ENCODE assay signal across 9 mouse cellular contexts in the genomic region with DNA sequence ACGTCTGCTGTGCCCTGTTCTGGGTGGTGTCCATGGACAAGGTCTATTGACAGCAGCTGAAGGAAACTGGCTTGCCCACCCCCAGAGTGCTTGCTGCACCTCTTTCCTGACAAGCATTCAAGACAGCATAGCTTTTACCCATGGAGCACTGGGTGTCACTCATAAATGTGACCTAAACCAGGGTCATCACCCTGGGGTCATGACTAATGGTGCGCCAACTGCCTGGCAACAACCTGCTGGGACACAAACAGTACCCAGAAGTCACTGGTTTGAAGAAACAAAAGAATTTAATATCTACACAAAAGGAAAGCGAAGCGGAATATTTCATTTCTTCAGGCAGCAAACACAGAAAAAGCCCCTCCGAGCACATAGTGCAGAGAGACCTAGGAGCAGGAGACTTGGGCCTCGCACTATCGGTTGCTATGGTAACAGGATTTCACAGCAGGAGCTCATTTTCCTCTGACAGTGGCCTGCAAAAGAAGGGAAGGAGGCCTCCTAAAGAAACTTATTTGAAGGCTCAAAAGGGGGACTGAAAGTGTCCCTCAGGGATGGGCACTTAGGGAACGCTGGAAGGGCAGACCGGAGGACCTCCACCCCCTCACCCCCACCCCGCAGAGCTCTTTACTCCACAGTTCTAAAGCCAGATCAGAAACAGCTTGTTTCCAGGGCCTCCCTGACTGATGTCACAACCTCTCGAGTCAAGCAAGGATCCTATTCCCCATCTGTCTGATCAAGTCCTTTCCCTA. TPM values are rescaled to one million over a fixed set of nuclear protein-coding genes. Genes with fewer than 3 reads are reported as not detected.
DNase-seq lines count a peak whose midpoint lies in the region; ATAC-seq and TF ChIP-seq lines count a peak whose summit lies in the region.
"Had no signal": no experiment of that assay in that cellular context is flagged by ENCODE, and none has a peak within 500 bp of the region (broad histone marks: within the 10 kb centered on the region; RNA-seq: fewer than 3 reads in every experiment).

No protein-coding gene starts in this region.

- no peak for TF ChIP-seq CTCF in lung, embryonic 14.5 days (IDR thresholded peaks at IDR 0.05; ENCODE audit: low read depth)

- H3K9ac ChIP-seq in lung, embryonic 14.5 days: no peak overlapping the region
- H3K9ac ChIP-seq in embryonic facial prominence, embryonic 12.5 days: no peak overlapping the region
- no peak overlapping the region for H3K9ac ChIP-seq in hindbrain, embryonic 16.5 days (ENCODE audit: low read depth, low read length)
- H3K9ac ChIP-seq in neural tube, embryonic 14.5 days (replicated peaks; ENCODE audit: low read depth, low read length): no peak overlapping the region
- H3K9ac ChIP-seq: liver, embryonic 15.5 days had no signal

- peaks cover 14% of the 10 kb centered on the region for H3K27me3 ChIP-seq in lung, embryonic 14.5 days (ENCODE audit: insufficient read depth, low read length)
- peaks cover 22% of the 10 kb centered on the region for H3K27me3 ChIP-seq in embryonic facial prominence, embryonic 12.5 days
- H3K27me3 ChIP-seq in hindbrain, embryonic 16.5 days (replicated peaks; ENCODE audit: control insufficient read depth, insufficient read depth, low read length): peaks cover 3% of the 10 kb centered on the region; the same call in 1 of the 2 replicates
- peaks cover 2% of the 10 kb centered on the region; the same call in 1 of the 2 replicates for H3K27me3 ChIP-seq in neural tube, embryonic 14.5 days (ENCODE audit: control insufficient read depth, insufficient read depth, low read length)

- H3K4me1 ChIP-seq in lung, embryonic 14.5 days (ENCODE audit: insufficient read depth): no peaks in the 10 kb centered on the region
- peaks cover 37% of the 10 kb centered on the region for H3K4me1 ChIP-seq in embryonic facial prominence, embryonic 12.5 days
- H3K4me1 ChIP-seq in hindbrain, embryonic 16.5 days (ENCODE audit: control insufficient read depth, insufficient read depth, low read depth, low read length): peaks cover 27% of the 10 kb centered on the region
- H3K4me1 ChIP-seq in neural tube, embryonic 14.5 days (ENCODE audit: control insufficient read depth, insufficient read depth, low read length): peaks cover 24% of the 10 kb centered on the region

- no peak overlapping the region for H3K4me2 ChIP-seq in lung, embryonic 14.5 days
- peak overlapping the region; percentile 17 for H3K4me2 ChIP-seq in embryonic facial prominence, embryonic 12.5 days (replicated peaks)
- no peak overlapping the region for H3K4me2 ChIP-seq in hindbrain, embryonic 16.5 days (ENCODE audit: low read length)
- 0 out of 2 replicates have a peak overlapping the region, but pooled peaks have one; percentile 3 for H3K4me2 ChIP-seq in neural tube, embryonic 14.5 days (ENCODE audit: low read depth, low read length)
- H3K4me2 ChIP-seq: liver, embryonic 15.5 days had no signal

- no peaks in the 10 kb centered on the region for H3K9me3 ChIP-seq in lung, embryonic 14.5 days (ENCODE audit: low read depth, low read length)
- no peaks in the 10 kb centered on the region for H3K9me3 ChIP-seq in embryonic facial prominence, embryonic 12.5 days
- H3K9me3 ChIP-seq in hindbrain, embryonic 16.5 days (ENCODE audit: control insufficient read depth, low read length): no peaks in the 10 kb centered on the region
- H3K9me3 ChIP-seq in neural tube, embryonic 14.5 days (ENCODE audit: control insufficient read depth, low read length): no peaks in the 10 kb centered on the region
- H3K9me3 ChIP-seq: liver, embryonic 15.5 days had no signal

- H3K36me3 ChIP-seq in lung, embryonic 14.5 days (ENCODE audit: insufficient read depth): no peaks in the 10 kb centered on the region
- H3K36me3 ChIP-seq in embryonic facial prominence, embryonic 12.5 days: no peaks in the 10 kb centered on the region
- H3K36me3 ChIP-seq in hindbrain, embryonic 16.5 days (ENCODE audit: control insufficient read depth, insufficient read depth, low read length): no peaks in the 10 kb centered on the region
- no peaks in the 10 kb centered on the region for H3K36me3 ChIP-seq in neural tube, embryonic 14.5 days (ENCODE audit: control insufficient read depth, insufficient read depth, low read length)
- H3K36me3 ChIP-seq: liver, embryonic 15.5 days had no signal

- peak; percentile 78 for DNase-seq in lung, embryonic 14.5 days
- DNase-seq in lung, adult 18-20 months: no peak
- DNase-seq in gastrocnemius, postnatal 25 days: no peak
- no peak for DNase-seq in heart, adult 9 months (ENCODE audit: low spot score in 2 of 2)

- no peak for ATAC-seq in lung, embryonic 14.5 days (ENCODE audit: insufficient read depth)
- ATAC-seq in embryonic facial prominence, embryonic 12.5 days (ENCODE audit: insufficient number of reproducible peaks, insufficient read depth, low FRiP score, low TSS enrichment): no peak
- ATAC-seq in hindbrain, embryonic 16.5 days: no peak
- no peak; the same call in 1 of the 2 replicates for ATAC-seq in neural tube, embryonic 14.5 days (ENCODE audit: low read depth)
- ATAC-seq in inflammation-experienced regulatory T-cells, adult 6 months: no peak

- H3K4me3 ChIP-seq in lung, embryonic 14.5 days (ENCODE audit: low read depth, low read length): no peak overlapping the region
- no peak overlapping the region for H3K4me3 ChIP-seq in embryonic facial prominence, embryonic 12.5 days
- H3K4me3 ChIP-seq in hindbrain, embryonic 16.5 days (ENCODE audit: low read length): no peak overlapping the region
- no peak overlapping the region for H3K4me3 ChIP-seq in neural tube, embryonic 14.5 days (ENCODE audit: low read depth, low read length)
- H3K4me3 ChIP-seq: liver, embryonic 15.5 days had no signal

- H3K27ac ChIP-seq in lung, embryonic 14.5 days (ENCODE audit: low read depth): no peak overlapping the region
- 0 out of 2 replicates have a peak overlapping the region, but pooled peaks have one; percentile 51 for H3K27ac ChIP-seq in embryonic facial prominence, embryonic 12.5 days
- H3K27ac ChIP-seq in hindbrain, embryonic 16.5 days (ENCODE audit: low read depth, low read length): peak overlapping the region; percentile 68
- peak overlapping the region; percentile 39; the same call in 1 of the 2 replicates for H3K27ac ChIP-seq in neural tube, embryonic 14.5 days (ENCODE audit: low read depth, low read length)
- H3K27ac ChIP-seq: liver, embryonic 15.5 days had no signal

- 27% methylated on average over 11 of the region's 11 CpGs for WGBS in lung, embryonic 14.5 days
- 18% methylated on average over 11 of the region's 11 CpGs for WGBS in embryonic facial prominence, embryonic 12.5 days
- WGBS in hindbrain, embryonic 16.5 days: 13% methylated on average over 11 of the region's 11 CpGs
- WGBS in neural tube, embryonic 14.5 days: 11% methylated on average over 11 of the region's 11 CpGs

RNA-seq across cellular contexts. Expression of a gene that starts 25.7 kb away (rescaled TPM):
- polyA plus RNA-seq in lung, embryonic 14.5 days (2014; fragmentation: Nextera tagmentation; extraction: Ambion mirVana): 5.3 and 6.7 TPM in 2 replicates
- 3.7 TPM in 2 replicates for polyA plus RNA-seq in embryonic facial prominence, embryonic 12.5 days (2016; fragmentation: Nextera tagmentation; extraction: Ambion mirVana)
- polyA plus RNA-seq in hindbrain, embryonic 16.5 days (2015; fragmentation: Nextera tagmentation; extraction: Ambion mirVana): 3.1 and 3.4 TPM in 2 replicates
- 1.3 and 2.1 TPM in 2 replicates for polyA plus RNA-seq in neural tube, embryonic 14.5 days (2014; fragmentation: Nextera tagmentation; extraction: Ambion mirVana)
- total RNA-seq in gastrocnemius, postnatal 25 days (2021): 1 to 10 TPM; 8.2 to 8.6 TPM
- 1 to 10 TPM; 5.6 to 7.4 (median 6.7) TPM for polyA plus RNA-seq in inflammation-experienced regulatory T-cells, adult 6 months (2017; shearing (Covaris generic))

RNA-seq across cellular contexts. Expression of a gene that starts 35.8 kb away (rescaled TPM):
- polyA plus RNA-seq in lung, embryonic 14.5 days (2014; fragmentation: Nextera tagmentation; extraction: Ambion mirVana): 1.6 and 2.2 TPM in 2 replicates
- polyA plus RNA-seq in embryonic facial prominence, embryonic 12.5 days (2016; fragmentation: Nextera tagmentation; extraction: Ambion mirVana): 0.29 and 1.0 TPM in 2 replicates
- 5.0 and 5.2 TPM in 2 replicates for polyA plus RNA-seq in hindbrain, embryonic 16.5 days (2015; fragmentation: Nextera tagmentation; extraction: Ambion mirVana)
- polyA plus RNA-seq in neural tube, embryonic 14.5 days (2014; fragmentation: Nextera tagmentation; extraction: Ambion mirVana): 1.2 and 1.7 TPM in 2 replicates
- not detected for total RNA-seq in gastrocnemius, postnatal 25 days (2021)
- polyA plus RNA-seq in inflammation-experienced regulatory T-cells, adult 6 months (2017; shearing (Covaris generic)): under 1 TPM in 1 of 3 experiments, not detected in 2; 0.62 TPM
- polyA plus RNA-seq: liver, embryonic 15.5 days had no signal

Comparison
In these comparisons a context has a peak if more than half of its experiments do, and no peak if none do; other contexts are left out.
1. H3K4me2 ChIP-seq: peak in embryonic facial prominence, embryonic 12.5 days (single experiment) and neural tube, embryonic 14.5 days (single experiment); none in lung, embryonic 14.5 days (single experiment) and hindbrain, embryonic 16.5 days (single experiment).